Mouse (Mus musculus): ENCODE data around the gene Gm20604.

The Gm20604 gene

DNA sequence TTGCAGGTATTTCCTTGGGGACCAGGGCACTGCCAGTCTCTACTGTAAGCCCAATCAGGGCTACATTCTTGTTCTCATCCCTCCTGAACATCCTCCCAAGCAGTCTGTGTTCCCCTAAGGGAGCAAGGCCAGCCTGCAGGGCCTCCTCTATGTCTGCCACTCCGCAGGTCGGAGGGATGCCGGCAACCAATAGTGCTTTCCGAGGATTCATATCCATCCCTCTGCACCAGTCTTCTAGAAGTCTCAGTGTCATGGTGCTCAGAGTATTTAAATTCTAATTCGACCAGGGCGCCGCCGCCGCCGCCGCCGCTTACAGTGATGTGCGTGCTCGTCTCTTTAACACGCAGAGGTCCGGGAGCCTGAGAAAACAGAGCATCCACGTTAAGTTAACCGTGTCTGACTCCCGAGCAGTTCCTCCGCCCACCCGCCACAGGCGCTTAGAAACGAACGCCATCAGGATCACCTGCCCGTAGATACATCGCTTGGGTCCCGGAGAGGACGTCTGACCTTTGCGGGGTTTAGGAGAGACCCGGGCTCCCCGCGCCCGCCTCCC, 15.4 kb downstream of the Gm20604 start:
- DNase-seq (ENCODE audit: low spot score), result no peak

- no peak for DNase-seq (ENCODE audit: low spot score)
Observed at GRCm38 (mm10) chr12:102742056-102742455, 16.4 kb downstream of the Gm20604 start.

- peak; percentile 20 for DNase-seq (ENCODE audit: low spot score)
Observed at GRCm38 (mm10) chr12:102740285-102740684, 18.2 kb downstream of the Gm20604 start.

- no peak for DNase-seq (ENCODE audit: low spot score)
Observed at GRCm38 (mm10) chr12:102739096-102739495, 19.4 kb downstream of the Gm20604 start.

GRCm38 (mm10) chr12:102733381-102733780, 25.1 kb downstream of the Gm20604 start:
- peak; percentile 49 for DNase-seq (ENCODE audit: low spot score)

DNA sequence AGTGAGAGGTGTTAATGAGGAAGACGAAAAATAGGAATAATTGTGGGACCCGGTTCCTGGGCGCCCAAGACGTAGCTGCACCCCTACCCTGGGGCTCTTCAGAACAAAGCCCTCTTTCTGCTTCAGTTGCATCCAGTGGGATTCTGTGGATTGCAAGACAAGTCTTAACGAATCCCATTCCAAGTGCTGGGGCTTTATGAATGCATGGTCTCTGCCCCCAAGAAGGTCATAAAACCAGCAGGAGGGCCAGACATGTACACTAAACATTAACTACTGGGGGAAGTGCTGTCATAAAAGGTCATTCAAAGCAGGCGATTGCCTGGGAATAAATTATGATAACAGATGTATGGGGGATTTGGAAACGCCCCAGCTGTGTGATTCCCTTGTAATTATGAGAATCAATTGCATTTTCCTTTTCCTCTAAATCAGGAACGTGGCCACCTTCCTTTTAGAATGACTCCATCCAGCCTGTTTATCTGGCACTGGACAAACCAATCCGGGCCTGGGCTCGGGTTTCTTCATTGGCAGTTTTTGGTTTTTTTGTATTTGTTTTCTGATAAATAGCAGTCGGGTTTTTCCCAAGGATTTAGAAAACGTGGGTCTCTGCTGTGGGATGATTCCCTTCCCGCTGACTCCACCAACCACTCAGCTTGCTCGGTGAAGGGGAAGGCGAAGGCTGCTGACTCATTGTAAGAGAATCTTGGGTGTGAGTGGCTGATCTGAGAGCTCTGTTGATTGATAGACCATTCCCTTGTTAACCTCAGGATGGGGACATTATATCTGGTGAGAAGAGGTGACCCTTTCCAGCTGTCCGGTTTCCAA, 27.5 kb downstream of the Gm20604 start:
- DNase-seq (ENCODE audit: low spot score), result no peak

DNA sequence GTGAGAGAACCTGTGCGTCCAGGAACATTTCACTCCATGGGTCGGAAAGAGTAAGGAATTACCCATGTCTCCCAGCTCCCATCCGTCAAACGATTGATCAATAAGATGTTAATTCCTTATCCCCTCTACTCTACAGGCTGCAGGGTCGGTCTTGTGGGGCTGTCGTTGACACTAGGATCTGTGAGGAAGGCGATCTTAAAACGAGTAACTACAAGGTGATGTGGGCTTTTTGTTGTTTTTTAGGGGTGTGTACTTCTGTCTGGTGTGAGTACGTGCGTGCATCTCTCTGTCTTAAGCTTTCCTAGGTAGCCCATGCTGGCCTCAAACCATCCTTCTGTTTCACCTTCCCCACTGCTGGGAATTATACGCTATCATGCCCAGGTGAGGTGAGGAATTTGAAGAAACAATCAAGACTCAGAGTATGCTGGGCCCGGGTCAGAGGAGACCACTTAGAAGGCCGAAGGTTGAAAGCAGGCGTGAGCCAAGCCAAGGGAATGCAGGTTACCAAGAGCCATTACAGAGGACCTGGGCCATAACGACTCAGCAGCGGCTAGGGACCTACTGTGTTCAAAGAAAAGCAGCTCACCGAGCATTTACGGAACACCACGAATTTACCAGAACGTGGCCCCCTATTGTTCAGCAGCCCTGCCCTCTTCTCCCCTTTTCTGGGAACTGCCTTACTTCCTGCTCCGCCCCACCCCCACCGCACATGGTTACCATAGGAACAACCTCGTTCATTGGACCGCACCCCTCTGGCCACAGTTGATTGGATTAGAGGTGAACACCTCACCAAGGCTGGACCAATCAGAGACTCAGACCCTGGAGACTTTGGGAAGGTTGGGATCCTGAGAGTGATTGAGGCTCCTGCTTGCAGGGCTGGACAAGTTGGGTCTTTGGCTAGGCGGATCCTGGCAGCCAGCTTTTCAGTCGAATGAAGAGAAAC, 28.3 kb downstream of the Gm20604 start:
- peak; percentile 76 for DNase-seq (ENCODE audit: low spot score)

DNA sequence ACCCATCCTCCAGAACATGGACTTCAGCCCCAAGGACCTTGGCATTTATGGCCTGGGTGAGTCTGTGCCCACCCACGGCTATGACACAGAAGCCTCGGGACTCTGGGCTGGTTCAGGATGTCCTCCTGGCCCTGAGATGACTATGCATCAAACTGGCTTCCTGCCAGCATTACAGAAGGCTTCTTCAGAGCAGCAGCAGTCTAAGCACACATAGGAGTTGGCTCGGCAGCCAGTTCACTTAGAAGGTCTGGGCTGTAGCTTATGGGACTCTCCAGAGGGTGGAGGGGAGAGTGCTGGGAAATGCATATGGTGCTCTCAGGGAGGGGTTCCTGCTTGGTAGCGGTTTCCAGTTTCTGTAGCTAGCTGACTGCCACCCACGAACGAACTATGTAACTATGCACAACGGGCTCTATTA, 32.7 kb downstream of the Gm20604 start:
- DNase-seq (ENCODE audit: low spot score), result no peak

GRCm38 (mm10) chr12:102725146-102725545, 33.3 kb downstream of the Gm20604 start:
- DNase-seq (ENCODE audit: low spot score), result no peak

GRCm38 (mm10) chr12:102723861-102724260, 34.6 kb downstream of the Gm20604 start:
- DNase-seq (ENCODE audit: low spot score), result no peak

GRCm38 (mm10) chr12:102722966-102723365, 35.5 kb downstream of the Gm20604 start:
- no peak for DNase-seq (ENCODE audit: low spot score)

DNA sequence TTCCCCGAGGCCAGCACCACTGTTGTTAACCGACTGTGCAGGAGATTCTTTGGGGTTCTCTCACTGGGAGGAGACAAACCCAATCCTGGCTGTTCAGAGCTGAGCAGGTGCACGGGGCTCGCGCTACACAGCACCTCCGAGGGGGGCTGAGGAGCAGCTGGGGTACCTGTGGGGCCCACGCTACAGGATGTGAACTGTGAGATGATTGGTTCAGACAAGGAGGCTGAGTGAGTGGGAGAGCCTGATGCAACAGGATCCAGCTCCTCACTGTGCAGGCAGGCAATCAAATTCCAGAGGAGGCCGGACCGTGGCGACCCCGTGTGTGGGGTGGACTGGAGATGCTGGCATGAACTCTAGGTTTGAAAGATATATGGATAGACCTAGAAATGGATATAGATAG, 36.0 kb downstream of the Gm20604 start:
- no peak for DNase-seq (ENCODE audit: low spot score)

GRCm38 (mm10) chr12:102719552-102720315, 38.7 kb downstream of the Gm20604 start:
- no peak for DNase-seq (ENCODE audit: low spot score)

GRCm38 (mm10) chr12:102714654-102715395, 43.6 kb downstream of the Gm20604 start:
- DNase-seq (ENCODE audit: low spot score), result no peak

DNA sequence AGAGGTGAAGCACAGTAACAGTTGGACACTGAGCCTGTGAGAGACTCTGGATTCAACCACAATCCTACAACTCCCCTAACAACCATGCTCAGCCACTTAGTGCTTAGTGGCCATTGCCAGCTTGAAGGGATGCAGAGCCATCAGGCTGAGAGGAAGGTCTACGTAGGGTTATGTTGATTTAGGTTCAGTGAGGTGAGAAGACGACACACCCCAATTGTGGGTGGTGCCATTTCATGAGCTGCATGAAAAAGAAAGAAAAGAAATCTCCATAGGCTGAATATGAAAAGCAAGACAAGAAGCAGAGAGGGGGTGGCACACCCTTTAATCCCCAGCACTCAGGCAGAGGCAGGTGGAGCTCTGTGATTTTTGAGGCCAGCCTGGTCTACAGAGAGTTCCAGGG, 44.4 kb downstream of the Gm20604 start:
- DNase-seq (ENCODE audit: low spot score), result no peak

- no peak for DNase-seq (ENCODE audit: low spot score)
Observed at GRCm38 (mm10) chr12:102713153-102713865, 45.2 kb downstream of the Gm20604 start.

DNA sequence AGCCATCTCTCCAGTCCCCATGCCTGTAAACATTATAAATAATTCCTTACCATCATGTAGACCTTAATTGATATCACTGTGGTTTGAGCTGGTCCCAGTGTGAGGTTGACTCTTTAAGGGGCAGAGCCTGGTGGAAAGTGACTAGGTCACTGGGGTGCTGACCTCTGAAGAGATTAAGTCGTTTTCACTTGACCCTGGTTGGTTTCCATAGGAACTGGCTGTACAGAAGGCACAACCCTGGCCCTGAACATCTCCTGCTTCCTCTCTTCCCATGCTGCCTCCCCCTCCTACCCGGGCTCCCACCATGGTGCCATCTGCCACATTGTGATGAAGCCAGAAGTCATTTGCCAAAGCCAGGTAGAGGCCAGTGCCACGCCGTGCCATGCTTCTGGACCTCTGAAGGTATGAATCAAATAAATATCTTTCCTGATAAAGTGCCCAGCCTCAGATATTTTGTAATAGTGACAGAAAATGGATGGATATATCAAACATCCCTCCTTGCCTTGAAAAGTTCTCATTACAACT, 47.6 kb downstream of the Gm20604 start:
- no peak for DNase-seq (ENCODE audit: low spot score)

- DNase-seq (ENCODE audit: low spot score), result no peak
Observed at GRCm38 (mm10) chr12:102709896-102710295, 48.6 kb downstream of the Gm20604 start.

- DNase-seq (ENCODE audit: low spot score), result no peak
Observed at GRCm38 (mm10) chr12:102708220-102708619, 50.3 kb downstream of the Gm20604 start.

DNA sequence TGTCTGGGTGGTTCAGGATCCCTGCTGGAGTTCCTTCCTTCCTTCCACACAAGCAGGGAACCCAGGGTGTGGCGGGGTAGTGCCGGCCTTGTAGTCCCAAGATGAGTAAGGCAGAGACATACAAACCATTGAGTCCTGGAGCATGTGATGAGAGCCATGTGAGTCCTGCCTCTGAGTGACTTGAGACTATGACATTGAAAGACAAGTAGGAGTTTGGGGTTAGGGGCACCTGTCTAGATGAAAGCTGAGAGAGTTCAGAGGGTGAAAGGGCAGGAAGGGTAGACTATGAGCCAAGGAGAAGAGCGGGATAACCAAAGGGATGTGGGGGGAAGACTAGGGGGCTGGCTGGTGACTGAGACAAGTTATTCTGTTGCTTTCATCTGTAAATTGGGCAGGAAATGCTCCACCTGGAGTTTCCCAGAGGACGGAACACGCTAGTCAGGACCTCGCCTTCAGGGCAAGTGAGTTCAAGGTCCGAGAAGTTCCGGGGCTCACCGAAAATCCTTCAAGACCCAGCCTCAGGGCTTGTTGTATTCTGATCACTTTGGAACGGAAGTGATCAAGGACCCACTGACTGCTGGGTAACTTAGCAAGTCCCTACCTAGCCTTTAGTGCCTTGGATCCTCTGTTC, 51.5 kb downstream of the Gm20604 start:
- no peak for DNase-seq (ENCODE audit: low spot score)

All from lung, postnatal 25 days (tissue).